Mouse (Mus musculus): ENCODE measurements at regions not wholly inside any gene's neighbourhood (a gene's known extent, or its start where the extent isn't known, plus 50 kb on each side); places are given as distances from the start of the nearest gene placed in this dataset.
"Not testable (repeated sequence)": the region's sequence is repeated elsewhere in the genome, so short reads cannot be mapped to it uniquely, and the experiment has no call there.

DNA sequence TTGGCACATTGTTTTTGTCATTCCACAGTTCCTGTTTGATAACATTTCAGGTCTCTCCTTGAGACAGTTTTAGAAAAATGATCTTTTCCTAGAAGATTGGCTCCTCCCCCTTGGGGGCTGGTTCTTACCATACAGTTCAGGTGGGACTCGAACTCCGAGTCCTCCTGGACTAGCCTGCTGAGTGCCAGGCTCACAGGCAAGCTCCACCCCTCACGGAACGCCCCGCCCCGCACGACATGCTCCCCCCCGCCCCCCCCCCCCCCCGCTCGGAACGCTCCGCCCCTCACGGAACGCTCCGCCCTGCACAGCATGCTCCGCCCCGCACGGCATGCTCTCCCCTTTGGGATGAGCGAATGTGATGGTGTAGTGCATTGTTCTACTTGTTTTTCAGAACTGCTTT, 65.9 kb upstream of the Inpp5a start:
- in situ Hi-C loops (cut with MboI; ENCODE audit: unreplicated experiment in 2 of 2), result loop anchor here in 1 of 2 experiments (10.0 kb wide), 1 partner anchor 52 kb away; no protein-coding TSS in a partner anchor

DNA sequence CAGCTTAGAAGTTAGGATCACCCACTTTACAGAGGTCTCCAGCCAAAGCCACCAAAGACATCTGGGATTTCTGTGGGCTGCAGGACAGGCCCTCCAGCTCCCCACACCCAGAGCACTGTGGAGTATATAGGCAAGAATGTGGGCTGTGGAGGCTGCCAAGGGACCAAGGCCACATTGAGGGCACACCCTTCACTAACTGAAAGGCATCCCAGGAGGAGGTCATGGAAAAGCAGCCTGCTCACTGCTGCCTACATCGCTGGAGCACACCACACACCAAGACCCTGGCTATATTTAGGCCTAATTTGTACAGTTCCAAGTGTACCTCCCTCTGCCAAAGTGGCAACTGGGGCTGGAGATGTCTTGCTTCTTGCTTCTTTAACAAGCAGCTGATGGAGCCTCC, 61.9 kb upstream of the Inpp5a start:
- in situ Hi-C loops (cut with MboI; ENCODE audit: unreplicated experiment in 2 of 2), result loop anchor here in 1 of 2 experiments (10.0 kb wide), 1 partner anchor 48 kb away; no protein-coding TSS in a partner anchor

DNA sequence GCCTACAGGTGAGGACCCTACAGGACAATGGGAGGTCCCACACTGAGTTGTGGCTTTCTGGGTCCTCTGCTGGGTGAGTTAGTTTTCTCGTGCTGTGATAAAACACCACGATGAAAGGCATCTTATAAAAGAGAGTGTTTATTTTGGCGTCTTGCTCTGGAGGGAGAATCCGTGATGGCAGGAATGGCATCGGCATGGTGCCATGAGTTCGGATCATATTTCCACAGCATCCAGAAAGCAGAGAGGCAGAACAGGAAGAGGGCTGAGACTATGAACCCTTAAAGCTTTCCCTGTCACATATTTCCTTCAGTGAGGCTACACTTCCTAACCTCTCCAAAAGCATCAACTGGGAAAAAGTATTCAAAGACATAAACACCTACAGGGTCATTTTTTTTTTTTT, 56.1 kb upstream of the Inpp5a start:
- in situ Hi-C loops (cut with MboI; ENCODE audit: unreplicated experiment in 2 of 2), result no loop called here

DNA sequence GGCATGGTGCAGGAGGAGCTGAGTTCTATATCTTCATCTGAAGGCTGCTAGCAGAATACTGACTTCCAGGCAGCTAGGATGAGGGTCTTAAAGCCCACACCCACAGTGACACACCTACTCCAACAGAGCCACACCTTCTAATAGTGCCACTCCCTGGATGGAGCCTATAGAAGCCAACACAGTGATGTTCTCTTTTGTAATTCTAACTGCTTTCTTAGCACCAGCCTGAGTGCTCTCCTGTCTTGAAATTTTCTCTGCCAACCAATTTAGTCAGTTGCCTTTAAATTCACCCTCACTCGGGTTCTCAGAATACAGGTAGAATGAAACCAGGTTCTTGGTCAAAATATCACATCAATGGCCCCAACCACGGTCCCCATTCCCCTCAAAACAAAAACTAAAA, 50.9 kb upstream of the Inpp5a start:
- in situ Hi-C loops (cut with MboI; ENCODE audit: unreplicated experiment in 2 of 2), result not testable (repeated sequence)

All from v-Abl transformed pro-B cells (cell line).